Mouse (Mus musculus) hindbrain, embryonic 15.5 days (tissue): ENCODE measurements around the gene Fam163b. TPM values are rescaled to one million over a fixed set of nuclear protein-coding genes. Genes with fewer than 3 reads are reported as not detected.

Experiments
- ATAC-seq: fragments of 200-750 bp; cut with Nextera tagmentation; 2 replicates; pipeline ENCODE4 v1.8.0; 2017; ENCODE audit warnings: low read depth, moderate number of reproducible peaks, moderate TSS enrichment; ENCODE audit not compliant: low FRiP score
- H3K27ac ChIP-seq: fragments of 300-500 bp; sonication (generic); replicated peaks from 2 replicates; pipeline ENCODE4 v1.5.1; 2015; ENCODE audit warnings: mild to moderate bottlenecking, inconsistent platforms
- H3K27me3 ChIP-seq: fragments of 300-500 bp; sonication (generic); 2 replicates; pipeline ENCODE4 v1.6.1; 2015; ENCODE audit warnings: control low read depth, inconsistent platforms
- H3K36me3 ChIP-seq: fragments of 300-500 bp; sonication (generic); 2 replicates; pipeline ENCODE4 v1.6.1; 2015; ENCODE audit warnings: control low read depth, inconsistent platforms
- H3K4me1 ChIP-seq: fragments of 300-500 bp; sonication (generic); replicated peaks from 2 replicates; pipeline ENCODE4 v1.6.1; 2015; ENCODE audit warnings: control low read depth, inconsistent platforms
- H3K4me2 ChIP-seq: fragments of 300-500 bp; sonication (generic); 2 replicates; pipeline ENCODE4 v1.6.1; 2015; ENCODE audit warnings: moderate library complexity, mild to moderate bottlenecking, inconsistent platforms
- H3K4me3 ChIP-seq: fragments of 300-500 bp; sonication (generic); 2 replicates; pipeline ENCODE4 v1.5.1; 2015; ENCODE audit warnings: mild to moderate bottlenecking, inconsistent platforms
- H3K9ac ChIP-seq: fragments of 300-500 bp; sonication (generic); 2 replicates; pipeline ENCODE4 v1.6.1; 2015; ENCODE audit warnings: inconsistent platforms
- H3K9me3 ChIP-seq: fragments of 300-500 bp; sonication (generic); 2 replicates; pipeline ENCODE4 v1.6.1; 2016; ENCODE audit warnings: control low read depth, inconsistent platforms
- WGBS: fragments of 180-500 bp; shearing (Covaris S2); methylation state at CpG from one replicate; pipeline ENCODE4 v1.1.7; 2015; 5-methylcytosine and 5-hydroxymethylcytosine counted together
- polyA plus RNA-seq: library from polyadenylated mRNA; unstranded; fragments of >200 nt; fragmentation: Nextera tagmentation; extraction: Ambion mirVana; gene quantifications from 2 replicates; pipeline ENCODE4 v1.2.1, GENCODE M21; 2015

Fam163b gene
- 7.7 and 9.6 TPM in 2 replicates for polyA plus RNA-seq

DNA sequence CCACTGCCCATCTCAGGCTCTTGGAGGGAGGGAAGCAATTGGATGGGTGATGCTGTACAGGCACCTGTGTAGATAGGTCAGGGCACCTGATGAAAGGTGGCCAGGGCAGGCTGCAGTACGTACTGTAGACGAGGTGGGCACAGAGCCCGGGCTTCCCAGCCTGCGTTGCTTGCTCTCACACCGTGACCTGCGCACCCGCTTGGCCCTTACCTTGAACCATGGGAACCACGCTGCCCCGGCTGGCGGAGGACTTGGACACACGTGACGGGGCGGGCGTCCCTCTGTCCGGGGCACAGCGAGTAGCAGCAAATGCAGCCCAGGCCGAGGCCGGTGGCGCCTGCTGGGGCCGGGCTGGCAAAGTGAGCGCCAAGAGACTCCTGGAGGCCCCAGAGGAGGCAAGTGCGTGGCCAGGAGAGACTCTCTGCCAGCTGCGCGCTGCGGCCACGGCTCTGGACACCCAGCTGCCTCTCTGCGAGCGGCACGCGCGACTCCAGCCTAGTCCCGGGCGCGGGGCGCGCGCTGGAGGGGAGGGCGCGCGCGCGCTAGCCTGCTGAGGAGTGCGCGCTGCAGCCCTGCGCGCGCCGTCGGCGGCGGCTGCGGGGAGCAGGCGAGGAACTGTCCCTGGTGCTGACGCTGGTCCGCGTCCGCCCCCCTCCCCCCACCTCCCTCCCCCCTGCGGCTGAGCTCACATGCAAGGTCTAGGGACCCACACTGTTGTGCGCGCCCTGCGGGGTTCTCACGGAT is at the start of gene Fam163b:
Gene Fam163b, minus strand, starts transcription at position 542 of the 744 bp plus-strand sequence.
- H3K4me1 ChIP-seq = peaks cover 17% of the 10 kb centered on the region
- H3K4me2 ChIP-seq = peak within 1 kb of the TSS; percentile 92
- H3K4me3 ChIP-seq = peak within 1 kb of the TSS; percentile 50
- peak within 1 kb of the TSS; percentile 65 for H3K9ac ChIP-seq
- H3K36me3 ChIP-seq = no peaks in the 10 kb centered on the region
- WGBS = under 1% methylated on average over 41 of the region's 62 CpGs
- peaks cover 13% of the 10 kb centered on the region for H3K27me3 ChIP-seq
- no peaks in the 10 kb centered on the region for H3K9me3 ChIP-seq
- ATAC-seq = peak; percentile 74
- H3K27ac ChIP-seq = 0 out of 2 replicates have a peak within 1 kb of the TSS, but pooled peaks have one; percentile 36

DNA sequence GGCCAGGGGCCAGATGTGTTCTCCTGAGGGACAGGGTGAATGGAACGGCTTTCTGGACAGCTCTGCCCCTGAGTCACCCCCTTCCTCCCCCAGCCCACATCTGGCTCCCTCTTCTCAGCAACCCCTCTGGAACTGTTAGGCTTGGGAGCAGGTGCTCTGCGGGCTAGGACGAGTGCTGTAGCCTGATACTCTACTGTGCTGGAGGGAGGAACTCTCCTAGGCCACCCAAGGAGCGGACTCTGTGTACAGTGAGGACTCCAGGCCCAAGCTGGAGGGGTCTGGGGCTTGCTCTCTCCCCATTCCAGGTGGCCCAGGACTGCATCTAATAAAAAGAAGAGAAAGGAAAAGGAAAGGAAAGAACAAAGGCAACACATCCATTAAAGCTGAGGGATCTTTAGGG is 47.7 kb upstream of the Fam163b start:
- 63% methylated on average over 4 of the region's 4 CpGs for WGBS
- Histone ChIP-seq H3K36me3 (no peaks in the 10 kb centered on the region), H3K9ac (no peak overlapping the region), H3K9me3 (0 out of 2 replicates have a peak, but pooled peaks cover 3% of the 10 kb centered on the region), H3K27me3 (no peaks in the 10 kb centered on the region), H3K4me2 (no peak overlapping the region), H3K4me1 (no peaks in the 10 kb centered on the region), H3K4me3 (no peak overlapping the region), H3K27ac (no peak overlapping the region)
- no peak for ATAC-seq

DNA sequence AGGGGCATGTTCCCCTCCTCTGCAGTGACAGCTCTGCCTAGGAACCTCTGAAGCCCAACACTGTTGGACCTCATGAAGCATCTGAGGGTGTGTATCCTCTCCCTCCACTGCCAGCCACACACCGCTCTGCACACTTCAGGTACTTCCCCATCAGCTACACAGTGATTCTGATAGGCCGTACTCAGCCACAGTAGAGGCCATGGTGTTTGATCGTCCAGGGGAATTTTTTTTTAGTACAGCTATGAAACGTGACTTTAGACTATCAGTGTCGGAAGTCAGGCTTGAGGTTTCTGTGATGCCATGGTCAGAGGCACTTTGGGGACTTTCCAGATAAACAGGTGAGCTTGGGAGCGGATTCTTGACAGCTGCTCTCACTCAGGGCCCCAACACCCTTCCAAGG is 45.2 kb upstream of the Fam163b start:
- H3K36me3 ChIP-seq = no peaks in the 10 kb centered on the region
- no peak for ATAC-seq
- H3K4me1 ChIP-seq = peaks cover 10% of the 10 kb centered on the region; the same call in 1 of the 2 replicates
- no peak overlapping the region for H3K4me2 ChIP-seq
- WGBS = 89% methylated on average over 6 of the region's 6 CpGs
- no peak overlapping the region for H3K9ac ChIP-seq
- no peaks in the 10 kb centered on the region for H3K9me3 ChIP-seq
- no peak overlapping the region for H3K27ac ChIP-seq
- no peaks in the 10 kb centered on the region for H3K27me3 ChIP-seq
- no peak overlapping the region for H3K4me3 ChIP-seq

DNA sequence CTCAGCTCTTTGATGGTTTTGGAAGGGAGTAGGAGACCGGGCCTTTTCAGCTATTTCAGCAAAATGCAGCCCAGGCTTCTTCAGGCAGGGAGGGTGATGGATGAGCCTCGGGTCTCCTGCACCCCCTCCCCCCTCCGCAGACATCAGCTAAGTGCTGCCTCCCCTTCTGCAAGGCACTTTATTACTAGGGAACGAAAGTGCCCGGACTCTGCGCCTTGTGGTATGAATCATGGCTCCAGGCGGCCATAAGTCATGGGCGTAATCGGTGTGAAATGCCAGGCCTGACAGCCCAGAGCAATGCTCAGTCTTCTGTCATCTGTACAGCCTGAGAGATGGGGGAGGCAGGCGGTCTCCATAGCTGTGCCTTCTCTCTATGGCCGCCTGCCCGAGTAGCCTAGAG is 41.4 kb upstream of the Fam163b start:
- no peaks in the 10 kb centered on the region for H3K9me3 ChIP-seq
- ATAC-seq = peak; percentile 85; the same call in 1 of the 2 replicates
- H3K27ac ChIP-seq = peak overlapping the region; percentile 51; the same call in 1 of the 2 replicates
- H3K4me2 ChIP-seq = no peak overlapping the region
- H3K36me3 ChIP-seq = no peaks in the 10 kb centered on the region
- WGBS = 54% methylated on average over 12 of the region's 12 CpGs
- no peak overlapping the region for H3K9ac ChIP-seq
- peaks cover 10% of the 10 kb centered on the region; the same call in 1 of the 2 replicates for H3K4me1 ChIP-seq
- no peaks in the 10 kb centered on the region for H3K27me3 ChIP-seq
- H3K4me3 ChIP-seq = no peak overlapping the region

DNA sequence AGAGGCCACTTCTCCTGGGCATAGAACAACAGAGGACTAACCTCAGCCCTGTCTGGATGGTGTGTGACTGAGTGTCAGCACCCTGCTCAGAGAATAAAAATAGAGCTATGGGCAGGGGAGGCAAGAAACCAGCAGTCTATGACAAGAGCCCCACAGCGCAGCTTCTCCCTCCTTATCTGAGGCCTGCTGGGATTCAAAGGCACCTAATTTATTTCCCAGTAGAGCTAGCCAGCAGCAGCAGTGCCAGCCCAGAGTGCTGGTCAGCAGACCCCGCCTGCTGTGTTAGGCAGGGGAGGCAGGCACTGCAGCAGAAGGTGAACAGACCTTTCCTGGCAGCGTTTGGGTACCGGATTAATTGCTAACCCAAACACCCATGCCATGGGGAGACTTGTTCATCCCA is 39.6 kb upstream of the Fam163b start:
- no peak overlapping the region for H3K27ac ChIP-seq
- H3K27me3 ChIP-seq = no peaks in the 10 kb centered on the region
- ATAC-seq = no peak
- H3K4me3 ChIP-seq = no peak overlapping the region
- H3K4me2 ChIP-seq = no peak overlapping the region
- H3K9me3 ChIP-seq = no peaks in the 10 kb centered on the region
- WGBS = 79% methylated on average over 4 of the region's 4 CpGs
- H3K36me3 ChIP-seq = no peaks in the 10 kb centered on the region
- no peak overlapping the region for H3K9ac ChIP-seq
- H3K4me1 ChIP-seq = peaks cover 10% of the 10 kb centered on the region; the same call in 1 of the 2 replicates

DNA sequence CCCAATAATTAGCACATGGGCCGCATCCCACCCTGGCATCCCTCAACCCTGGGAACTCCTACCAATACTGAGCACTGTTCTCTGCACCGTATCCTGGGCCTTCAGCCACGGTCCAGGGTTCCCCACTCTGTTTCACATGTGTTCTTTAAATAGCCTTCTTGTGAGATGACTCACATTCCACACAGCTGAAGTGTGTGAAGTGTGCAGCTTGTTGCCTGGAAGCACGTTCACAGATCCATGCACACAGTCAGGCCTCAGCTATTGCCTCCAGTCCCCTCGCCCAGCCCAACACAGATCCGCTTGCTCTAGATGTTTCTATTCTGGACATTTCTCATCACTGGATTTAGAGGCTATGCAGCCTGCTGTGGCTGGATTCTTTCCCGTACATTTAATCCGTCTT is 36.8 kb upstream of the Fam163b start:
- no peak for ATAC-seq
- H3K9ac ChIP-seq = no peak overlapping the region
- no peaks in the 10 kb centered on the region for H3K27me3 ChIP-seq
- peaks cover 7% of the 10 kb centered on the region; the same call in 1 of the 2 replicates for H3K4me1 ChIP-seq
- no peaks in the 10 kb centered on the region for H3K36me3 ChIP-seq
- no peak overlapping the region for H3K27ac ChIP-seq
- H3K4me3 ChIP-seq = no peak overlapping the region
- no peaks in the 10 kb centered on the region for H3K9me3 ChIP-seq
- 83% methylated on average over 8 of the region's 8 CpGs for WGBS
- no peak overlapping the region for H3K4me2 ChIP-seq

DNA sequence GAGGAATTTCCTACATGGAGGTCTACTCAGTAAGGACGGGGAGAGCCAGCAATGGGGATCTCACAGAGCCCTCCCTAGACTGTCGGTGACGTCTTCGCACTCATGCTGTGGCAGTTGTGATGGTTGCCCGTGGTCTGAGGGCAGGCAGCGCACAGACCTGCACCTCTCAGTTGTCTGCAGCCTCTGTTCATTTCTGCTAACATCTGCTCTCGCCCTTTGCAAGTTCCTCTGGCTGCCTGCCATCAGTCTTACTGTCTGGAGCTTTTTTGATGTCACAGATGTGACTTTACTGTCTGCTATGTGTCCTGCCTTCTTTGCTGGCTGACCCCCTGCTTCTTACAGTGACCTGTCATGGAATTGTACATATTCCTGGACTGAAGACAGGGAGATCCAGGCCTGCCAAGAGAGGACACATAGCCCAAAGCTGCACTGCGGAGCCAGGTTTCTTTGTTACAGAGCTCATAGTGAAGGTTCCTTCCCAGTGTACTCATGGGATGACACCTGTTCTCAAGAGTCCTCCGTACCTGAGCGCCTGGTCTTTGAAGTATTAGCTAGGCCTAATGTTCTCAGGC is 33.5 kb upstream of the Fam163b start:
- Histone ChIP-seq H3K36me3 (no peaks in the 10 kb centered on the region), H3K9ac (no peak overlapping the region), H3K4me2 (no peak overlapping the region), H3K27ac (no peak overlapping the region), H3K27me3 (no peaks in the 10 kb centered on the region), H3K4me1 (no peaks in the 10 kb centered on the region), H3K9me3 (no peaks in the 10 kb centered on the region), H3K4me3 (no peak overlapping the region)
- ATAC-seq = no peak
- 75% methylated on average over 10 of the region's 10 CpGs for whole genome bisulfite sequencing

DNA sequence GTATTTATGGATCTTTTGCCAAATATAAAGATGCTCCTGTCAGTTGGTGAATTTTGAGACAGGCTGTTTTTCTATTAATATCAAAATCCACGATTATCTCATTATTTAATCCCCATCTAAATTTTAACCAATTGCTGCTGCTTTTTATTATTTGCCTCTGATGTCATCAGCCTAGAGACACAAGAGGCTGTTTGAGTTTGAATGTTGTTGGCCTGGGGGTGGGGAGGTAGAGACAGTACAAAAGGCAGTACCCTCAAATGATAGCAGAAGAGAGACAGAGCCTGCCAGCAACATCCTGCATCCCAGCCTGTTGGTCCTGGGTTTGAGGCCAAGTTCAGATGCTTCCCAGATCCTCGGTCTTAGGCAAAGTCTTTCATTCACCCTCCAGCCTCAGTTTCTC is 32.0 kb upstream of the Fam163b start:
- no peak for ATAC-seq
- Histone ChIP-seq H3K36me3 (no peaks in the 10 kb centered on the region), H3K27me3 (no peaks in the 10 kb centered on the region), H3K4me1 (no peaks in the 10 kb centered on the region), H3K9ac (no peak overlapping the region), H3K27ac (no peak overlapping the region), H3K9me3 (no peaks in the 10 kb centered on the region), H3K4me2 (no peak overlapping the region), H3K4me3 (no peak overlapping the region)
- 88% methylated on average over 2 of the region's 2 CpGs for WGBS

DNA sequence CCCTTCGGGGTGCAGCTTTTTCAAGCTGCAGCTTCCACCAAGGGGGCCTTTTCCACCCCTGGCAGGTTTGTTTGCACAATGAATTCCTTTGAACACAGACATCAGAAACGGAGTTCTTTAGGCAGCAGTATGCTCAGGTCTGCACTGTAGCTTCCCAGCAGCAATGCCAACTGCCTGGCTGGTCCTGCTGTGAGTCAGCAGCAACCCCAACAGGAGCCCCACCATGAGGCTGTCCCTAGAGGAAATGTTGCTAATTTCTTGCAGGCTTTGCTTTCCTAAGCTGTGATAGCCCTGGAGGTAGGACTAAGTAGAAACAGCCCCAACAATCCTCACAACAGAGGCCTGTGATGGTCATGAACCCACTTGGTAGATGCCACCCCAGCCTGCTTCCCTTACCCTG is 24.7 kb upstream of the Fam163b start:
- Histone ChIP-seq H3K27me3 (no peaks in the 10 kb centered on the region), H3K36me3 (no peaks in the 10 kb centered on the region), H3K9me3 (no peaks in the 10 kb centered on the region), H3K4me3 (no peak overlapping the region), H3K4me2 (no peak overlapping the region), H3K27ac (no peak overlapping the region), H3K4me1 (no peaks in the 10 kb centered on the region), H3K9ac (no peak overlapping the region)
- 28% methylated on average over 2 of the region's 2 CpGs for WGBS
- no peak for ATAC-seq

DNA sequence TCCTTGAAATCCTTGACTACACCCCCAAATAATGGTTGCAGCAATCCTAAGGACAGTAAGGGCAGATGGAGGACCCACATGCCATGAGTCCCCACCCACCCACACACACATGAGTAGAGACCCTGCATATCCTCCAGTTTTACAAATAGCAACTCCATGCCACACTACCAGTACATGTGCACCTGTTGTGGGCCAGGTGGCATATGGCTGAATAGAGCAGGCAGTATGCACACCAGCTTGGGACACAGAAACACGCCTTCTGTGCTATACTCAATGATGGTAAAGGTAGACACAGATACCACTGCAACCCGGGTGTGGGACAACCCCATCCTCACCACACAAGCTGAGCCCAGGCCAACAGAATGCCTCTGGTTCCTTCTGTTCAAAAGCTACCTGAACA is 23.8 kb upstream of the Fam163b start:
- Histone ChIP-seq H3K4me3 (no peak overlapping the region), H3K27me3 (no peaks in the 10 kb centered on the region), H3K4me2 (no peak overlapping the region), H3K27ac (no peak overlapping the region), H3K9me3 (no peaks in the 10 kb centered on the region), H3K9ac (no peak overlapping the region), H3K36me3 (no peaks in the 10 kb centered on the region), H3K4me1 (no peaks in the 10 kb centered on the region)
- no peak for ATAC-seq
- 87% methylated on average over 2 of the region's 2 CpGs for WGBS

DNA sequence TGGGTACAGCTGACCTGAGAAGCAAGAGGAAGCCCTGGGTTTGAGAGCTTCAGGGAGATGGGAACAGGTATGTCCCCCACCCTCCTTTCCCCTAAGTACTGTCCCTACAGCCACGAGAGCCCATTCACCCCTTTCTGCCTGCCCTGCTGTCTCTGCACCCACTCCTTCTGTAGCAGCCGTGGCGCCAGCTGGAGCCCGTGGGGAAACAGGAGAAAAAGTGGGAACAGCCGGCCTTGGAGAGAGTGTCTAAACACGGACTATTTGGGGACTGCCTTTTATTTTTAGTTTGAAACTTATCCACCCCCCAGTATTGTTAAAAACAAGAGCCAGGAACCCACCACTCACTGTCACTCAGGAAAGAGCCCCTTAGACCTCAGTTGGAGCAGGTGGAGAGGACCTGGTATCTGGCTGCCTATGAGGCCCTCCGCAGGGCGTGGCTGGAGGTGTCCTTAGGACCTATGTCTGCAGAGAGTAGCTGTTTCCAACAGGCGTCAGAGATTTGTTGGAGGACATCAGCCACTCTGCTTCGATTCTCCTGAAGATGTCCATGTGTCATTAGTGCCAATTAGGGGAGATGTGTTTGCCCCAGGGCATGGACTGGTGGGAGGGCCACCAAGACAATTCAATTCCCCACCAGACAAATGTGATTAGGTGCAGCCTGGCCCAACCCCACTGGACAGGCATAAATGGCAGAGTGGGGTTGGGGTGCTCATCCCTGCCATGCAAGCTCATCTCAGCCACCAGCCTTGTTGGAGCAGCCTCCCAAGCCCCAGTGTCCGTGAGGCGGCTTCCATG is 22.7 kb upstream of the Fam163b start, which contains the start of gene Dbh:
Gene Dbh, plus strand, starts transcription at position 438 of the 795 bp plus-strand sequence.
- 85% methylated on average over 12 of the region's 12 CpGs for WGBS
- H3K4me3 ChIP-seq = no peak within 1 kb of the TSS
- no peaks in the 10 kb centered on the region for H3K27me3 ChIP-seq
- no peak within 1 kb of the TSS for H3K4me2 ChIP-seq
- no peak within 1 kb of the TSS for H3K9ac ChIP-seq
- no peaks in the 10 kb centered on the region for H3K9me3 ChIP-seq
- no peak for ATAC-seq
- H3K4me1 ChIP-seq = no peaks in the 10 kb centered on the region
- H3K27ac ChIP-seq = no peak within 1 kb of the TSS
- H3K36me3 ChIP-seq = no peaks in the 10 kb centered on the region

DNA sequence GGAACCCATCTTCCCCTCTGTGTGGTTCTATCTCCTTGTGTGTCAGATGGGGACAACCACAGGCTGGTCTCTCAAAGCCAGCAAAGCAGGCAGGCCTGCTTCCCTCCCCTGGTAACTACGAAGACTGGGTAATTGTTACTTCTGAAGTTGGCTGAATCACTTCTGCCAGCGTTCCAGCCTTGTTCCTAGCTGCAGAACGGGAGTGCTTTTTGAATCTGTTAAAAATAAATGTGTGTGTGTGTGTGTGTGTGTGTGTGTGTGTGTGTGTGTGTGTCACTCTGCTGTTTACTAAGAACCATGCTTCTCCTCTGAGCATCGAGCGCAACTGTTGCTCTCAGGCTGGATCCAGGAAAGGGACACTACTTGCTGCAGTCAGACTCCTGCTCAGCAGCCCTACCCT is 21.6 kb upstream of the Fam163b start:
- no peak overlapping the region for H3K9ac ChIP-seq
- H3K36me3 ChIP-seq = no peaks in the 10 kb centered on the region
- H3K27me3 ChIP-seq = no peaks in the 10 kb centered on the region
- H3K4me2 ChIP-seq = no peak overlapping the region
- 69% methylated on average over 5 of the region's 5 CpGs for WGBS
- no peak overlapping the region for H3K4me3 ChIP-seq
- H3K9me3 ChIP-seq = no peaks in the 10 kb centered on the region
- ATAC-seq = no peak
- H3K27ac ChIP-seq = no peak overlapping the region
- H3K4me1 ChIP-seq = no peaks in the 10 kb centered on the region
